Mouse (Mus musculus): ENCODE results near the gene Leo1. TPM values are rescaled to one million over a fixed set of nuclear protein-coding genes. Genes with fewer than 3 reads are reported as not detected.
"Not testable (repeated sequence)": the region's sequence is repeated elsewhere in the genome, so short reads cannot be mapped to it uniquely, and the experiment has no call there.

Leo1 gene
- polyA plus RNA-seq, 1 experiment from 2014 or later: 49.1 TPM

GRCm38 (mm10) chr9:75429657-75430056 lies 11.7 kb upstream of the Leo1 start:
- Histone ChIP-seq H3K9me3 (no peaks in the 10 kb centered on the region), H3K4me1 (peaks cover 26% of the 10 kb centered on the region), H3K36me3 (no peaks in the 10 kb centered on the region), H3K4me3 (no peak overlapping the region), H3K27me3 (ENCODE audit: insufficient read depth, poor library complexity, severe bottlenecking) (no peaks in the 10 kb centered on the region), H3K27ac (no peak overlapping the region)
- WGBS: 89% methylated on average over 1 of the region's 1 CpGs
- DNase-seq (ENCODE audit: low spot score): no peak

- Histone ChIP-seq H3K4me3 (no peak overlapping the region), H3K4me1 (peaks cover 32% of the 10 kb centered on the region), H3K9me3 (no peaks in the 10 kb centered on the region), H3K27ac (peak overlapping the region; percentile 42; the same call in 1 of the 2 replicates), H3K36me3 (no peaks in the 10 kb centered on the region), H3K27me3 (ENCODE audit: insufficient read depth, poor library complexity, severe bottlenecking) (no peaks in the 10 kb centered on the region)
- no peak for DNase-seq (ENCODE audit: low spot score)
- 55% methylated on average over 16 of the region's 16 CpGs for WGBS
Measured at GRCm38 (mm10) chr9:75430822-75431621, 10.3 kb upstream of the Leo1 start.

GRCm38 (mm10) chr9:75432694-75433093 lies 8.6 kb upstream of the Leo1 start:
- DNase-seq (ENCODE audit: low spot score): no peak
- Histone ChIP-seq H3K36me3 (no peaks in the 10 kb centered on the region), H3K4me1 (peaks cover 35% of the 10 kb centered on the region), H3K9me3 (no peaks in the 10 kb centered on the region), H3K27me3 (ENCODE audit: insufficient read depth, poor library complexity, severe bottlenecking) (no peaks in the 10 kb centered on the region), H3K4me3 (no peak overlapping the region), H3K27ac (no peak overlapping the region)
- WGBS: 86% methylated on average over 3 of the region's 3 CpGs

GRCm38 (mm10) chr9:75434172-75434793 lies 7.0 kb upstream of the Leo1 start:
- WGBS: 45% methylated on average over 7 of the region's 7 CpGs
- peaks cover 19% of the 10 kb centered on the region for H3K4me1 ChIP-seq
- H3K9me3 ChIP-seq: no peaks in the 10 kb centered on the region
- H3K27ac ChIP-seq: no peak overlapping the region
- no peaks in the 10 kb centered on the region for H3K27me3 ChIP-seq (ENCODE audit: insufficient read depth, poor library complexity, severe bottlenecking)
- no peak overlapping the region for H3K4me3 ChIP-seq
- DNase-seq (ENCODE audit: low spot score): no peak
- no peaks in the 10 kb centered on the region for H3K36me3 ChIP-seq

GRCm38 (mm10) chr9:75434872-75435271 lies 6.5 kb upstream of the Leo1 start:
- H3K9me3 ChIP-seq: no peaks in the 10 kb centered on the region
- no peaks in the 10 kb centered on the region for H3K27me3 ChIP-seq (ENCODE audit: insufficient read depth, poor library complexity, severe bottlenecking)
- no peak for DNase-seq (ENCODE audit: low spot score)
- H3K4me1 ChIP-seq: peaks cover 19% of the 10 kb centered on the region
- no peak overlapping the region for H3K27ac ChIP-seq
- no peaks in the 10 kb centered on the region for H3K36me3 ChIP-seq
- 71% methylated on average over 6 of the region's 6 CpGs for WGBS
- H3K4me3 ChIP-seq: no peak overlapping the region

GRCm38 (mm10) chr9:75435291-75435690 lies 6.0 kb upstream of the Leo1 start:
- Histone ChIP-seq H3K27ac (peak overlapping the region; percentile 53), H3K27me3 (ENCODE audit: insufficient read depth, poor library complexity, severe bottlenecking) (no peaks in the 10 kb centered on the region), H3K36me3 (no peaks in the 10 kb centered on the region), H3K9me3 (no peaks in the 10 kb centered on the region), H3K4me3 (no peak overlapping the region), H3K4me1 (peaks cover 19% of the 10 kb centered on the region)
- 86% methylated on average over 4 of the region's 4 CpGs for WGBS
- no peak for DNase-seq (ENCODE audit: low spot score)

GRCm38 (mm10) chr9:75435918-75436317 lies 5.4 kb upstream of the Leo1 start:
- Histone ChIP-seq H3K27me3 (ENCODE audit: insufficient read depth, poor library complexity, severe bottlenecking) (no peaks in the 10 kb centered on the region), H3K4me1 (peaks cover 13% of the 10 kb centered on the region), H3K9me3 (no peaks in the 10 kb centered on the region), H3K4me3 (0 out of 2 replicates have a peak overlapping the region, but pooled peaks have one; percentile 24), H3K36me3 (no peaks in the 10 kb centered on the region), H3K27ac (peak overlapping the region; percentile 53)
- DNase-seq (ENCODE audit: low spot score): peak; percentile 94
- WGBS: 4% methylated on average over 12 of the region's 12 CpGs

GRCm38 (mm10) chr9:75437653-75438385 lies 3.5 kb upstream of the Leo1 start:
- WGBS: 32% methylated on average over 6 of the region's 6 CpGs
- H3K27me3 ChIP-seq (ENCODE audit: insufficient read depth, poor library complexity, severe bottlenecking): no peaks in the 10 kb centered on the region
- no peak for DNase-seq (ENCODE audit: low spot score)
- H3K4me1 ChIP-seq: peaks cover 17% of the 10 kb centered on the region
- no peaks in the 10 kb centered on the region for H3K9me3 ChIP-seq
- no peaks in the 10 kb centered on the region for H3K36me3 ChIP-seq
- H3K4me3 ChIP-seq: no peak overlapping the region
- no peak overlapping the region for H3K27ac ChIP-seq

- H3K27me3 ChIP-seq (ENCODE audit: insufficient read depth, poor library complexity, severe bottlenecking): no peaks in the 10 kb centered on the region
- DNase-seq (ENCODE audit: low spot score): no peak
- peak overlapping the region; percentile 93 for H3K4me3 ChIP-seq
- no peaks in the 10 kb centered on the region for H3K9me3 ChIP-seq
- H3K27ac ChIP-seq: peak overlapping the region; percentile 97
- peaks cover 9% of the 10 kb centered on the region for H3K4me1 ChIP-seq
- H3K36me3 ChIP-seq: peaks cover 19% of the 10 kb centered on the region
- under 1% methylated on average over 31 of the region's 31 CpGs for WGBS
Measured at GRCm38 (mm10) chr9:75441691-75442131, 387 bp downstream of the Leo1 start.

GRCm38 (mm10) chr9:75444981-75445380 lies 3.7 kb downstream of the Leo1 start:
- WGBS: 90% methylated on average over 15 of the region's 15 CpGs
- DNase-seq (ENCODE audit: low spot score): no peak
- peaks cover 50% of the 10 kb centered on the region for H3K36me3 ChIP-seq
- no peaks in the 10 kb centered on the region for H3K9me3 ChIP-seq
- no peak overlapping the region for H3K27ac ChIP-seq
- no peaks in the 10 kb centered on the region for H3K27me3 ChIP-seq (ENCODE audit: insufficient read depth, poor library complexity, severe bottlenecking)
- peaks cover 9% of the 10 kb centered on the region for H3K4me1 ChIP-seq
- H3K4me3 ChIP-seq: no peak overlapping the region

GRCm38 (mm10) chr9:75446574-75446973 lies 5.2 kb downstream of the Leo1 start:
- peaks cover 63% of the 10 kb centered on the region for H3K36me3 ChIP-seq
- not testable (repeated sequence) for H3K9me3 ChIP-seq; DNase-seq (ENCODE audit: low spot score); H3K27me3 ChIP-seq (ENCODE audit: insufficient read depth, poor library complexity, severe bottlenecking); H3K4me1 ChIP-seq; H3K27ac ChIP-seq; H3K4me3 ChIP-seq
- WGBS: 81% methylated on average over 10 of the region's 10 CpGs

- 92% methylated on average over 3 of the region's 3 CpGs for WGBS
- no peaks in the 10 kb centered on the region for H3K9me3 ChIP-seq
- H3K36me3 ChIP-seq: peaks cover 76% of the 10 kb centered on the region
- no peak overlapping the region for H3K4me3 ChIP-seq
- no peak overlapping the region for H3K27ac ChIP-seq
- DNase-seq (ENCODE audit: low spot score): no peak
- no peaks in the 10 kb centered on the region for H3K27me3 ChIP-seq (ENCODE audit: insufficient read depth, poor library complexity, severe bottlenecking)
- H3K4me1 ChIP-seq: no peaks in the 10 kb centered on the region
Measured at GRCm38 (mm10) chr9:75448021-75448420, 6.7 kb downstream of the Leo1 start.

GRCm38 (mm10) chr9:75453994-75454393 lies 12.7 kb downstream of the Leo1 start:
- no peaks in the 10 kb centered on the region for H3K9me3 ChIP-seq
- DNase-seq (ENCODE audit: low spot score): no peak
- WGBS: 89% methylated on average over 2 of the region's 2 CpGs
- H3K27me3 ChIP-seq (ENCODE audit: insufficient read depth, poor library complexity, severe bottlenecking): no peaks in the 10 kb centered on the region
- peaks cover 95% of the 10 kb centered on the region for H3K36me3 ChIP-seq
- no peak overlapping the region for H3K27ac ChIP-seq
- H3K4me3 ChIP-seq: no peak overlapping the region
- peaks cover 3% of the 10 kb centered on the region; the same call in 1 of the 2 replicates for H3K4me1 ChIP-seq
